ENCODE assay signal across 16 mouse cellular contexts in genomic region chr19:3666632-3667031, GRCm38 (mm10). TPM values are rescaled to one million over a fixed set of nuclear protein-coding genes. Genes with fewer than 3 reads are reported as not detected.
DNase-seq lines count a peak whose midpoint lies in the region; ATAC-seq and TF ChIP-seq lines count a peak whose summit lies in the region.
"Had no signal": no experiment of that assay in that cellular context is flagged by ENCODE, and none has a peak within 500 bp of the region (broad histone marks: within the 10 kb centered on the region; RNA-seq: fewer than 3 reads in every experiment).

No protein-coding gene starts in this region.

- intact Hi-C loops in heart, adult 2 months (cut with DNase I): no loop called here
- intact Hi-C loops in heart, postnatal 10 days (cut with DNase I): no loop called here

- TF ChIP-seq CTCF in heart, adult 2 months (IDR thresholded peaks at IDR 0.05): no peak
- TF ChIP-seq CTCF in lung, embryonic 14.5 days (IDR thresholded peaks at IDR 0.05; ENCODE audit: low read depth): no peak
- TF ChIP-seq CTCF in embryonic fibroblast, embryonic 13.5 days (IDR thresholded peaks at IDR 0.05; ENCODE audit: borderline replicate concordance, insufficient read depth, low read length): no peak

- no peaks in the 10 kb centered on the region for H3K9me3 ChIP-seq in lung, embryonic 14.5 days (ENCODE audit: low read depth, low read length)
- H3K9me3 ChIP-seq in liver, embryonic 16.5 days (replicated peaks; ENCODE audit: control insufficient read depth, low read length): no peaks in the 10 kb centered on the region
- H3K9me3 ChIP-seq: hindbrain, embryonic 15.5 days had no signal

- H3K4me1 ChIP-seq in heart, adult 2 months (ENCODE audit: control insufficient read depth, insufficient read depth, low read length): peaks cover 42% of the 10 kb centered on the region
- H3K4me1 ChIP-seq in lung, embryonic 14.5 days (ENCODE audit: insufficient read depth): peaks cover 25% of the 10 kb centered on the region
- H3K4me1 ChIP-seq in embryonic fibroblast, embryonic 13.5 days (ENCODE audit: control insufficient read depth, insufficient read depth, low read length): peaks cover 9% of the 10 kb centered on the region
- H3K4me1 ChIP-seq in liver, embryonic 16.5 days (ENCODE audit: control insufficient read depth, low read depth, low read length): peaks cover 52% of the 10 kb centered on the region

- H3K36me3 ChIP-seq in heart, adult 2 months (ENCODE audit: control insufficient read depth, insufficient read depth, low read length): no peaks in the 10 kb centered on the region
- no peaks in the 10 kb centered on the region for H3K36me3 ChIP-seq in lung, embryonic 14.5 days (ENCODE audit: insufficient read depth)
- H3K36me3 ChIP-seq in liver, embryonic 16.5 days (ENCODE audit: control insufficient read depth, insufficient read depth): no peaks in the 10 kb centered on the region
- H3K36me3 ChIP-seq: hindbrain, embryonic 15.5 days had no signal

- H3K9ac ChIP-seq in heart, adult 2 months (ENCODE audit: low read depth, low read length): no peak overlapping the region
- H3K9ac ChIP-seq in lung, embryonic 14.5 days: 0 out of 2 replicates have a peak overlapping the region, but pooled peaks have one; percentile 9
- H3K9ac ChIP-seq in liver, embryonic 16.5 days (ENCODE audit: low read depth, low read length): no peak overlapping the region
- H3K9ac ChIP-seq: hindbrain, embryonic 15.5 days had no signal

- no peak for DNase-seq in heart, adult 2 months
- DNase-seq in heart, postnatal 10 days: no peak
- no peak for DNase-seq in lung, embryonic 14.5 days
- DNase-seq in lung, postnatal 36 days: no peak
- DNase-seq in gastrocnemius, postnatal 10 days: no peak
- DNase-seq in right cerebral cortex, postnatal 36 days (ENCODE audit: low spot score in 2 of 2): no peak
- DNase-seq: adrenal gland, adult 2 months; B cell, adult 2 months; embryo, embryonic 11 days; thymus, postnatal 14 days had no signal

- WGBS in heart, adult 2 months: 62% methylated on average over 2 of the region's 2 CpGs
- WGBS in lung, embryonic 14.5 days: 81% methylated on average over 2 of the region's 2 CpGs
- WGBS in liver, embryonic 16.5 days (ENCODE audit: insufficient replicate concordance): 50% methylated on average over 2 of the region's 2 CpGs

- TF ChIP-seq POLR2A in heart, adult 2 months (IDR thresholded peaks at IDR 0.05; ENCODE audit: insufficient read depth, low read depth, low read length): no peak
- TF ChIP-seq POLR2A in embryonic fibroblast, embryonic 13.5 days (IDR thresholded peaks at IDR 0.05; ENCODE audit: low read depth, low read length): no peak

- ATAC-seq in lung, embryonic 14.5 days (ENCODE audit: insufficient read depth): no peak
- peak; percentile 64 for ATAC-seq in liver, embryonic 16.5 days (ENCODE audit: low read depth)
- ATAC-seq: forebrain, embryonic 14.5 days had no signal

- no peak for TF ChIP-seq EP300 in heart, adult 2 months (IDR thresholded peaks at IDR 0.05; ENCODE audit: insufficient read depth, low read depth, low read length)

- no peaks in the 10 kb centered on the region for H3K27me3 ChIP-seq in heart, adult 2 months (ENCODE audit: control insufficient read depth, insufficient read depth, low read length)
- no peaks in the 10 kb centered on the region for H3K27me3 ChIP-seq in lung, embryonic 14.5 days (ENCODE audit: insufficient read depth, low read length)
- H3K27me3 ChIP-seq in liver, embryonic 16.5 days (ENCODE audit: control insufficient read depth, insufficient read depth, low read depth, low read length): no peaks in the 10 kb centered on the region
- H3K27me3 ChIP-seq: hindbrain, embryonic 15.5 days had no signal

- no peak overlapping the region for H3K4me2 ChIP-seq in lung, embryonic 14.5 days
- no peak overlapping the region for H3K4me2 ChIP-seq in liver, embryonic 16.5 days (ENCODE audit: low read depth, low read length)
- H3K4me2 ChIP-seq: hindbrain, embryonic 15.5 days had no signal

- H3K4me3 ChIP-seq in heart, adult 2 months: no peak overlapping the region
- no peak overlapping the region for H3K4me3 ChIP-seq in lung, embryonic 14.5 days (ENCODE audit: low read depth, low read length)
- H3K4me3 ChIP-seq in embryonic fibroblast, embryonic 13.5 days (ENCODE audit: insufficient read depth, low read length): no peak overlapping the region
- no peak overlapping the region for H3K4me3 ChIP-seq in liver, embryonic 16.5 days (ENCODE audit: low read depth, low read length)
- H3K4me3 ChIP-seq: hindbrain, embryonic 15.5 days; myocyte had no signal

- H3K27ac ChIP-seq in heart, adult 2 months: peak overlapping the region; percentile 54
- peak overlapping the region; percentile 61; the same call in 1 of the 2 replicates for H3K27ac ChIP-seq in lung, embryonic 14.5 days (ENCODE audit: low read depth)
- peak overlapping the region; percentile 65 for H3K27ac ChIP-seq in embryonic fibroblast, embryonic 13.5 days (ENCODE audit: insufficient read depth, low read length)
- peak overlapping the region; percentile 61 for H3K27ac ChIP-seq in liver, embryonic 16.5 days (ENCODE audit: low read length)
- H3K27ac ChIP-seq: hindbrain, embryonic 15.5 days; macrophage had no signal

- peaks cover 11% of the 10 kb centered on the region for H3K79me2 ChIP-seq in heart, adult 2 months (replicated peaks; ENCODE audit: control insufficient read depth, insufficient read depth, low read length)

RNA-seq across cellular contexts. Expression of gene Lrp5, which starts 19.7 kb away (rescaled TPM):
- 10 to 100 TPM; 52.2 to 56.5 TPM for total RNA-seq in heart, adult 2 months (2021)
- polyA plus RNA-seq in heart, adult 2 months (2012; rRNA removed): 35.0 and 36.3 TPM in 2 replicates
- 10 to 100 TPM; 50.6 to 51.0 TPM for total RNA-seq in heart, postnatal 10 days (2021)
- 9.3 and 11.4 TPM in 2 replicates for polyA plus RNA-seq in lung, embryonic 14.5 days (2014; fragmentation: Nextera tagmentation; extraction: Ambion mirVana)
- polyA plus RNA-seq in embryonic fibroblast, embryonic 13.5 days (2011; ENCODE audit: insufficient read length, low read depth, missing spikeins): 32.0 and 32.7 TPM in 2 replicates
- 2.2 and 2.7 TPM in 2 replicates for polyA plus RNA-seq in liver, embryonic 16.5 days (2015; fragmentation: Nextera tagmentation; extraction: Ambion mirVana)
- 10 to 100 TPM; 40.7 to 44.1 TPM for total RNA-seq in gastrocnemius, postnatal 10 days (2021)

RNA-seq across cellular contexts. Expression of gene 1810055G02Rik, which starts 41.5 kb away (rescaled TPM):
- 1 to 10 TPM; 8.1 to 8.3 TPM for total RNA-seq in heart, adult 2 months (2021)
- polyA plus RNA-seq in heart, adult 2 months (2012; rRNA removed): 17.9 and 23.3 TPM in 2 replicates
- total RNA-seq in heart, postnatal 10 days (2021): 10 to 100 TPM; 12.0 to 14.2 TPM
- 40.3 and 40.9 TPM in 2 replicates for polyA plus RNA-seq in lung, embryonic 14.5 days (2014; fragmentation: Nextera tagmentation; extraction: Ambion mirVana)
- polyA plus RNA-seq in embryonic fibroblast, embryonic 13.5 days (2011; ENCODE audit: insufficient read length, low read depth, missing spikeins): 53.5 and 57.9 TPM in 2 replicates
- polyA plus RNA-seq in liver, embryonic 16.5 days (2015; fragmentation: Nextera tagmentation; extraction: Ambion mirVana): 15.8 and 16.5 TPM in 2 replicates
- 10 to 100 TPM; 19.5 to 26.6 TPM for total RNA-seq in gastrocnemius, postnatal 10 days (2021)
